Mouse (Mus musculus) mouse embryonic stem cell (cell line): ENCODE data around the gene Cib1.

Source experiments
- in situ Hi-C, 2 experiments: fragments of 300-500 bp; cut with MboI; formaldehyde crosslinking; loops; 1 replicate in 1 of 2; 3 replicates in 1 of 2; pipeline ENCODE4 v1.14.3; 2019 to 2020; ENCODE audit warnings: low sequenced_read_pairs in 2 of 2, low pct_unique_long_range_greater_than_20kb in 1 of 2, mixed read lengths in 1 of 2; ENCODE audit not compliant: unreplicated experiment in 1 of 2

Gene Cib1

GRCm38 (mm10) chr7:80232489-80233029 lies at the start of gene Cib1, which contains the start of gene Gdpgp1:
Gene Cib1, minus strand, starts transcription at chr7:80232813.
Gene Gdpgp1, plus strand, starts transcription at chr7:80232865.
- in situ Hi-C loops = no loop called here

- in situ Hi-C loops = no loop called here
Observed at GRCm38 (mm10) chr7:80281646-80282045, 49.0 kb upstream of the Cib1 start.

- in situ Hi-C loops = no loop called here
Observed at GRCm38 (mm10) chr7:80280998-80281397, 48.4 kb upstream of the Cib1 start.

GRCm38 (mm10) chr7:80280032-80280431 lies 47.4 kb upstream of the Cib1 start:
- in situ Hi-C loops = no loop called here

- in situ Hi-C loops = no loop called here
Observed at GRCm38 (mm10) chr7:80276374-80276773, 43.8 kb upstream of the Cib1 start.

- in situ Hi-C loops = no loop called here
Observed at GRCm38 (mm10) chr7:80273456-80273855, 40.8 kb upstream of the Cib1 start.

- in situ Hi-C loops = no loop called here
Observed at GRCm38 (mm10) chr7:80269751-80270255, 37.2 kb upstream of the Cib1 start.

- in situ Hi-C loops = no loop called here
Observed at GRCm38 (mm10) chr7:80268897-80269750, 36.5 kb upstream of the Cib1 start, which contains the start of gene Vps33b. Gene Vps33b, plus strand, starts transcription at chr7:80269649.

- in situ Hi-C loops = no loop called here
Observed at GRCm38 (mm10) chr7:80267764-80268163, 35.2 kb upstream of the Cib1 start.

- in situ Hi-C loops = no loop called here
Observed at GRCm38 (mm10) chr7:80264606-80265005, 32.0 kb upstream of the Cib1 start.

- in situ Hi-C loops = no loop called here
Observed at GRCm38 (mm10) chr7:80261372-80261990, 28.9 kb upstream of the Cib1 start.

GRCm38 (mm10) chr7:80260625-80261371 lies 28.2 kb upstream of the Cib1 start, which contains the start of gene Ngrn:
Gene Ngrn, plus strand, starts transcription at chr7:80261215.
- in situ Hi-C loops = no loop called here

GRCm38 (mm10) chr7:80257706-80258105 lies 25.1 kb upstream of the Cib1 start:
- in situ Hi-C loops = loop anchor here in 1 of 2 experiments (10.0 kb wide), 1 partner anchor 113 kb away; no protein-coding TSS in a partner anchor

- in situ Hi-C loops = loop anchor here in 1 of 2 experiments (10.0 kb wide), 1 partner anchor 111 kb away; no protein-coding TSS in a partner anchor
Observed at GRCm38 (mm10) chr7:80255981-80256380, 23.4 kb upstream of the Cib1 start.

GRCm38 (mm10) chr7:80252886-80253285 lies 20.3 kb upstream of the Cib1 start:
- in situ Hi-C loops = loop anchor here in 1 of 2 experiments (10.0 kb wide), 1 partner anchor 108 kb away; no protein-coding TSS in a partner anchor

- in situ Hi-C loops = loop anchor here in 1 of 2 experiments (10.0 kb wide), 1 partner anchor 108 kb away; no protein-coding TSS in a partner anchor
Observed at GRCm38 (mm10) chr7:80252437-80252836, 19.8 kb upstream of the Cib1 start.

- in situ Hi-C loops = no loop called here
Observed at GRCm38 (mm10) chr7:80246859-80247258, 14.2 kb upstream of the Cib1 start.

GRCm38 (mm10) chr7:80246148-80246721 lies 13.6 kb upstream of the Cib1 start, which contains the start of gene Ttll13:
Gene Ttll13, plus strand, starts transcription at chr7:80246376.
- in situ Hi-C loops = no loop called here
